Mouse (Mus musculus) cerebellum, adult 9-11 months (tissue): ENCODE data around the gene Foxs1.

Experiments used
- DNase-seq: peaks from one replicate; pipeline ENCODE4 v3.0.0; 2022

The Foxs1 gene

GRCm38 (mm10) chr2:152903586-152903985 is 29.4 kb downstream of the Foxs1 start:
- DNase-seq = no peak

- DNase-seq = peak; percentile 16
Measured at GRCm38 (mm10) chr2:152902658-152903057, 30.4 kb downstream of the Foxs1 start.

- DNase-seq = no peak
Measured at GRCm38 (mm10) chr2:152901296-152901695, 31.7 kb downstream of the Foxs1 start.

GRCm38 (mm10) chr2:152899011-152899410 is 34.0 kb downstream of the Foxs1 start:
- DNase-seq = no peak

GRCm38 (mm10) chr2:152896926-152897325 is 36.1 kb downstream of the Foxs1 start:
- DNase-seq = no peak

GRCm38 (mm10) chr2:152895834-152896233 is 37.2 kb downstream of the Foxs1 start:
- DNase-seq = no peak

GRCm38 (mm10) chr2:152888774-152889173 is 44.2 kb downstream of the Foxs1 start:
- DNase-seq = no peak

- DNase-seq = no peak
Measured at GRCm38 (mm10) chr2:152887230-152887629, 45.8 kb downstream of the Foxs1 start.

GRCm38 (mm10) chr2:152884101-152884645 is 48.8 kb downstream of the Foxs1 start:
- DNase-seq = no peak
